ENCODE assay signal across 23 mouse cellular contexts in genomic region chr17:35671846-35672245, GRCm38 (mm10). TPM values are rescaled to one million over a fixed set of nuclear protein-coding genes. Genes with fewer than 3 reads are reported as not detected.
"Had no signal": no experiment of that assay in that cellular context is flagged by ENCODE, and none has a peak within 500 bp of the region (broad histone marks: within the 10 kb centered on the region; RNA-seq: fewer than 3 reads in every experiment).

No protein-coding gene starts in this region.

- H3K36me3 ChIP-seq: neural tube, embryonic 15.5 days had no signal

- H3K9me3 ChIP-seq: kidney, embryonic 15.5 days; liver, embryonic 13.5 days; neural tube, embryonic 12.5 days; neural tube, embryonic 15.5 days; stomach, embryonic 15.5 days had no signal

- H3K4me3 ChIP-seq: kidney, embryonic 15.5 days; left cerebral cortex, adult 2 months; neural tube, embryonic 15.5 days; stomach, embryonic 15.5 days had no signal

- H3K9ac ChIP-seq: kidney, embryonic 15.5 days; neural tube, embryonic 12.5 days; neural tube, embryonic 15.5 days; stomach, embryonic 15.5 days had no signal

- H3K27ac ChIP-seq: kidney, embryonic 15.5 days; left cerebral cortex, adult 2 months; liver, embryonic 13.5 days; neural tube, embryonic 12.5 days; neural tube, embryonic 15.5 days; stomach, embryonic 15.5 days had no signal

- H3K4me2 ChIP-seq: midbrain, embryonic 11.5 days; stomach, embryonic 15.5 days had no signal

- H3K27me3 ChIP-seq: kidney, embryonic 15.5 days; liver, embryonic 13.5 days; neural tube, embryonic 12.5 days; neural tube, embryonic 15.5 days; stomach, embryonic 15.5 days had no signal

- ATAC-seq: intestine, embryonic 16.5 days had no signal

- DNase-seq: kidney, adult 2 months; kidney, postnatal 10 days; kidney, postnatal 36 days; layer of hippocampus, postnatal 36 days; liver, embryonic 13.5 days; lung, adult 2 months; lung, postnatal 14 days; lung, postnatal 4 days; midbrain, embryonic 14.5 days; right cerebral cortex, adult 18-20 months; right cerebral cortex, postnatal 14 days; spleen, adult 18-20 months had no signal

RNA-seq across cellular contexts. Expression of gene Mucl3, which starts 28.4 kb away (rescaled TPM):
- polyA plus RNA-seq: kidney, adult 2 months; limb, embryonic 11.5 days; liver, adult 2 months; liver, embryonic 16.5 days; midbrain, embryonic 11.5 days; midbrain, embryonic 14.5 days; neural tube, embryonic 12.5 days; neural tube, embryonic 15.5 days had no signal

RNA-seq across cellular contexts. Expression of gene Gm9573, which starts 45.4 kb away (rescaled TPM):
- polyA plus RNA-seq: intestine, embryonic 16.5 days; kidney, adult 2 months; kidney, embryonic 15.5 days; limb, embryonic 11.5 days; limb, embryonic 14.5 days; liver, adult 2 months; liver, embryonic 13.5 days; liver, embryonic 16.5 days; lung, adult 2 months; midbrain, embryonic 11.5 days; midbrain, embryonic 14.5 days; neural tube, embryonic 12.5 days; neural tube, embryonic 15.5 days had no signal
